ENCODE assay signal across 11 mouse cellular contexts in genomic region chr10:51235586-51236575, GRCm38 (mm10).
A peak's percentile ranks its signal among the peaks of the same experiment; 100 is the strongest.
DNase-seq lines count a peak whose midpoint lies in the region; ATAC-seq and TF ChIP-seq lines count a peak whose summit lies in the region.
"Had no signal": no experiment of that assay in that cellular context is flagged by ENCODE, and none has a peak within 500 bp of the region (broad histone marks: within the 10 kb centered on the region; RNA-seq: fewer than 3 reads in every experiment).

No protein-coding gene starts in this region.

- intact Hi-C loops in gastrocnemius, postnatal 36 days (cut with DNase I), result no loop called here

- DNase-seq in cerebellum, postnatal 25 days, result peak; percentile 14 to 42
- no peak for DNase-seq in cerebellum, adult 11-12 months
- no peak for DNase-seq in gastrocnemius, postnatal 36 days
- DNase-seq in cerebellum, adult 9-10 months, result no peak
- DNase-seq in cerebellum, adult 2 months, result no peak
- DNase-seq: B cell, adult 2 months had no signal

- H3K9me3 ChIP-seq in forebrain, embryonic 12.5 days, result no peaks in the 10 kb centered on the region
- H3K9me3 ChIP-seq in kidney, embryonic 14.5 days (ENCODE audit: control insufficient read depth, low read length), result no peaks in the 10 kb centered on the region
- H3K9me3 ChIP-seq in midbrain, embryonic 16.5 days (replicated peaks; ENCODE audit: control insufficient read depth, low read length, poor library complexity, severe bottlenecking), result no peaks in the 10 kb centered on the region

- WGBS in forebrain, embryonic 12.5 days, result 27% methylated on average over 10 of the region's 10 CpGs
- 30% methylated on average over 10 of the region's 10 CpGs for WGBS in kidney, embryonic 14.5 days
- WGBS in midbrain, embryonic 16.5 days, result 29% methylated on average over 10 of the region's 10 CpGs
- 38% methylated on average over 10 of the region's 10 CpGs for whole genome bisulfite sequencing in cerebellum, adult 2 months

- no peak overlapping the region for H3K27ac ChIP-seq in forebrain, embryonic 12.5 days
- no peak overlapping the region for H3K27ac ChIP-seq in kidney, embryonic 14.5 days (ENCODE audit: low read depth, low read length)
- H3K27ac ChIP-seq in midbrain, embryonic 16.5 days (ENCODE audit: low read length), result no peak overlapping the region
- no peak overlapping the region for H3K27ac ChIP-seq in cerebellum, adult 2 months (ENCODE audit: insufficient read depth, low read length)

- peaks cover 4% of the 10 kb centered on the region for H3K4me1 ChIP-seq in forebrain, embryonic 12.5 days
- H3K4me1 ChIP-seq in kidney, embryonic 14.5 days (ENCODE audit: control insufficient read depth, insufficient read depth, low read length), result no peaks in the 10 kb centered on the region
- peaks cover 5% of the 10 kb centered on the region for H3K4me1 ChIP-seq in midbrain, embryonic 16.5 days (ENCODE audit: control insufficient read depth, insufficient read depth, low read length)
- H3K4me1 ChIP-seq in cerebellum, adult 2 months (ENCODE audit: control insufficient read depth, insufficient read depth, low read length), result no peaks in the 10 kb centered on the region

- H3K27me3 ChIP-seq in forebrain, embryonic 12.5 days, result no peaks in the 10 kb centered on the region
- H3K27me3 ChIP-seq in kidney, embryonic 14.5 days (ENCODE audit: control insufficient read depth, insufficient read depth, low read length), result no peaks in the 10 kb centered on the region
- H3K27me3 ChIP-seq in midbrain, embryonic 16.5 days (ENCODE audit: control insufficient read depth, insufficient read depth, low read depth, low read length), result no peaks in the 10 kb centered on the region
- H3K27me3 ChIP-seq in cerebellum, adult 2 months (ENCODE audit: control insufficient read depth, insufficient read depth, low read length), result no peaks in the 10 kb centered on the region

- H3K9ac ChIP-seq in forebrain, embryonic 12.5 days, result no peak overlapping the region
- no peak overlapping the region for H3K9ac ChIP-seq in kidney, embryonic 14.5 days (ENCODE audit: low read depth, low read length)
- no peak overlapping the region for H3K9ac ChIP-seq in midbrain, embryonic 16.5 days (ENCODE audit: low read depth, low read length)

- TF ChIP-seq CTCF in cerebellum, adult 2 months (IDR thresholded peaks at IDR 0.05; ENCODE audit: borderline replicate concordance, insufficient read depth, low read depth, low read length), result no peak

- H3K4me2 ChIP-seq in forebrain, embryonic 12.5 days, result no peak overlapping the region
- H3K4me2 ChIP-seq in kidney, embryonic 14.5 days (replicated peaks; ENCODE audit: low read depth, low read length), result no peak overlapping the region
- no peak overlapping the region for H3K4me2 ChIP-seq in midbrain, embryonic 16.5 days (ENCODE audit: low read length)
- H3K4me2 ChIP-seq: heart, embryonic 11.5 days had no signal

- TF ChIP-seq POLR2A in cerebellum, adult 2 months (IDR thresholded peaks at IDR 0.05; ENCODE audit: borderline replicate concordance, insufficient read depth, low read length), result no peak

- no peak overlapping the region for H3K4me3 ChIP-seq in forebrain, embryonic 12.5 days (replicated peaks)
- H3K4me3 ChIP-seq in kidney, embryonic 14.5 days (ENCODE audit: low read length), result no peak overlapping the region
- H3K4me3 ChIP-seq in midbrain, embryonic 16.5 days (ENCODE audit: low read depth, low read length), result no peak overlapping the region
- no peak overlapping the region for H3K4me3 ChIP-seq in cerebellum, adult 2 months (replicated peaks; ENCODE audit: insufficient read depth, low read depth, low read length)

- no peaks in the 10 kb centered on the region for H3K36me3 ChIP-seq in forebrain, embryonic 12.5 days (replicated peaks)
- H3K36me3 ChIP-seq in kidney, embryonic 14.5 days (ENCODE audit: control insufficient read depth, insufficient read depth, low read length), result no peaks in the 10 kb centered on the region
- no peaks in the 10 kb centered on the region for H3K36me3 ChIP-seq in midbrain, embryonic 16.5 days (ENCODE audit: control insufficient read depth, insufficient read depth, low read length)

- peak; percentile 96 for ATAC-seq in forebrain, embryonic 12.5 days (ENCODE audit: low FRiP score)
- ATAC-seq in kidney, embryonic 14.5 days (ENCODE audit: low FRiP score, low TSS enrichment), result peak; percentile 80; the same call in 1 of the 2 replicates
- peak; percentile 90 for ATAC-seq in midbrain, embryonic 16.5 days
- ATAC-seq: activated CD4-positive, CD25-positive, alpha-beta regulatory T cell, adult 4 months had no signal

Comparison
In these comparisons a context has a peak if more than half of its experiments do, and no peak if none do; other contexts are left out.
1. DNase-seq: peak in cerebellum, postnatal 25 days (2 of 2); none in cerebellum, adult 11-12 months (single experiment), gastrocnemius, postnatal 36 days (0 of 2), cerebellum, adult 9-10 months (single experiment) and cerebellum, adult 2 months (0 of 2).
2. Peak in every context shown above with its lines, with median percentiles within 50 percentile points of each other: ATAC-seq.